Mouse (Mus musculus) thymus, adult 18-20 months (tissue): ENCODE results near the gene Slc2a4.
"Not testable (repeated sequence)": the region's sequence is repeated elsewhere in the genome, so short reads cannot be mapped to it uniquely, and the experiment has no call there.

ENCODE experiments used
- DNase-seq, 2 experiments: peaks; one replicate each; pipeline ENCODE4 v3.0.0; 2022; ENCODE audit warnings: mixed read lengths in 2 of 2

The Slc2a4 gene

GRCm38 (mm10) chr11:69918118-69918517 lies 29.9 kb downstream of the Slc2a4 start:
- DNase-seq, result no peak

DNA sequence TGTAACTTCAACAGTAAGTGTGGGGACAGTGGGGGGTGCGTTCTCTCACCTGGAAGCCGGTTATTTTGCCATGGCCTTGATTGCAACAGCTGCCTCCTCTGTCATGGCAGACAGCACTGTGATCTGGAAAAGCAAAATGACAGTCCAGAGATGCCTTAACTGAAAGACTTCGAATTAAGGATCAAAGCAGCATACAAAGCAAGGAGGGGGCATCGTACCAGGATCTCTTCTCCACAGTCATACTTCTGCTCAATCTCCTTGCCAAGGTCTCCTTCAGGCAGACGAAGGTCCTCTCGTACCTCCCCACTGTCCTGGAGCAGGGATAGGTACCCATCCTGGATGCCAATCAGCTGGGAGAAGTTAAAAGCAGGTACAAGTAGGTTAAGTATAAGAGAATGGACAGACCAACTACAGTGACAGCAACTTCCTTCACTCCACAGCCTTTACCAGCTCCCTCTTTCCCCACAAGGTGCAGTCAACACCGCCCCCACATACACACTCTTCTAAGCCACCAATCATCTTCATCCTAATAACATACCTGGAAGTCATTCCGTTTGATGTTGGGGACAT lies 30.5 kb downstream of the Slc2a4 start:
- DNase-seq, result no peak

DNA sequence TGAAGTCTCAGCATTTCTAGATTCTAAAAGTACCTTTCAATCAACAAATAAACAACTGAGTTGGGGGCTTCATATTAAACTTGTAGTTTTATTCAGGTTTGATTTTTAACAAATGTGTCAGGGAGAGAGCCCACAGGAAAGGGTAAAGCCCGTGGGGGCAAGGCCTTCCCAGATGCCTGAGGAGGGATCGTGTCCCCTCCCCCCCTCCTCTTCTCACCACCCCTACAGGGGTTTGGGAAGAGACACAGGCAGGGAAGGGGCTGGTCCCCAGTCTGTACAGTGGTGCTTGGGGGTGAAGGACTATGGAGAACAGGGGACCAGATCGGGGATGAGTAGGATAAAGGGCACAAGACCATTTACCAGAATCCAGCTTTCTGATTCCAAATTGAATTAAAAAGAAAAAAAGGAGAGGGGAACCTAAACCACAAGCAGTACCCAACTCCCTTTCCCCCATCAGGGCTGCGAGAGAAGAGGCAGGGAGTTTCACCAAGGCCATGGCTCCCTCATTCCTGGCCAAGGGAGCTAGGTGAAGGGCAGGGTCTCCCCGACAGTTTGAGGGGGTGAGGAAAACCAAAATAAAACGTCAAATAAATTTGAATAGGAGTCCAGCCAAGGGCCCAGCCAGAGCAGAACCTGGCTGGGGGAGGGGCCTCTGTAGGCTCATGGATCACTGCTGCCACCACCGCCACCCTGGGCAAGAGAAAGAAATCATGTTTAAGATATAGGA lies 31.2 kb downstream of the Slc2a4 start:
- not testable (repeated sequence) for DNase-seq

GRCm38 (mm10) chr11:69915667-69916627 lies 32.0 kb downstream of the Slc2a4 start:
- DNase-seq, result no peak

- no peak for DNase-seq
Measured at GRCm38 (mm10) chr11:69914917-69915430, 33.0 kb downstream of the Slc2a4 start.

GRCm38 (mm10) chr11:69914372-69914764 lies 33.6 kb downstream of the Slc2a4 start:
- no peak for DNase-seq

GRCm38 (mm10) chr11:69913554-69914371 lies 34.2 kb downstream of the Slc2a4 start, which contains the start of gene Gps2:
Gene Gps2, plus strand, starts transcription at chr11:69913888.
- DNase-seq, result peak; percentile 80 to 85

DNA sequence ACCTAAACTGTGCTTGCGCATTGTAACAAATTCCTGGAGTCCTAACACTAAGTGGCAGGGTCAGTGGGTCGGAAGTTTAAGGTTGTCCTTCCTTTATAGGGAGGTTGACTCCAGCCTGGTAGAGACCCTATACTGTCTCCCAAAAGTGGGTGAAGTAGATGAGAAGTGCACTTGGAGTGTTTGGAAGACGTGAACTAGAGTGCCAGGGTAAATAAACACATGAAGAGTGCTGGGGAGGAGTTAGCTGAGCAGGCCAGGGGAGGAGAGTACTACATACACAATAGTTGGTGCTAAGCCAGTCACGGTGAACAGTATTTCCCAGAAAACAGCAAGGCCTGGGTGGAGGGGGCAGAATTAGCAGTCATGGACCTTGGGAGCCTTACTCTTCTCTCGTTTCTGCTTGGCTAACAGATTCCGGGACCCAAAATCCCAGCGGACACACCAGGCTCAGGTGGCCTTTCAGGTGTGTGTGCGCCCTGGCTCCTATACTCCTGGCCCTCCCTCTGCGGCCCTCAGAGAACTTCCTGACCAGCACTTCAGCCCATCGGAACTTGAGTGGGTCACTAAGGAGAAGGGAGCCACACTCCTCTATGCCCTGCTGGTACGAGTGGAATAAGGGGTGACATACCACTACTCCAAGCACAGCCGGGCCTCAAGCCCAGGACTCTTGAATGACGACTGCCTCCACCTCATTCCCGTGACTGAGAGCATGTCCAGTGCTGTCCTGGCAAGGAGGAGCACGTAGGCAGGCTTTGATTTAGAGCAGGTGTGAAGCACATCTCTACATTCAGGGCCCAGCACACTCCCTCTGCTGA lies 35.1 kb downstream of the Slc2a4 start:
- DNase-seq, result no peak

DNA sequence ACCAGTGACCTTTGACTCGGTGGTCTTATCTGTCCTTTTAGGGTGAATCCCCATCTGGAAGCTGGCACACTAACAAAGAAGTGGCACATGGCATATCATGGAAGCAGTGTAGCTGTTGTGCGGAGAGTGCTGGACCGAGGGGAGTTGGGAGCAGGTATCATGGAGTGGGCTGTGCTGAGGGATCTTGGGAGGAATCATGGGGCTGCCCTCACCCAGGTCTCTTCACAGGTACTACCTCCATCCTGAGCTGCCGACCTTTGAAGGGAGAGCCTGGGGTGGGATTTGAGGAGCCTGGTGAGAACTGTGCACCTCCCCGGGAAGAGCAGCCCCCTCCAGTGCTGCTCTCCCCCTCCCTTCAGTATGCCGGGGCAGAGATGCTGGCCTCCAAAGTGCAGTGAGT lies 36.3 kb downstream of the Slc2a4 start:
- no peak for DNase-seq

DNA sequence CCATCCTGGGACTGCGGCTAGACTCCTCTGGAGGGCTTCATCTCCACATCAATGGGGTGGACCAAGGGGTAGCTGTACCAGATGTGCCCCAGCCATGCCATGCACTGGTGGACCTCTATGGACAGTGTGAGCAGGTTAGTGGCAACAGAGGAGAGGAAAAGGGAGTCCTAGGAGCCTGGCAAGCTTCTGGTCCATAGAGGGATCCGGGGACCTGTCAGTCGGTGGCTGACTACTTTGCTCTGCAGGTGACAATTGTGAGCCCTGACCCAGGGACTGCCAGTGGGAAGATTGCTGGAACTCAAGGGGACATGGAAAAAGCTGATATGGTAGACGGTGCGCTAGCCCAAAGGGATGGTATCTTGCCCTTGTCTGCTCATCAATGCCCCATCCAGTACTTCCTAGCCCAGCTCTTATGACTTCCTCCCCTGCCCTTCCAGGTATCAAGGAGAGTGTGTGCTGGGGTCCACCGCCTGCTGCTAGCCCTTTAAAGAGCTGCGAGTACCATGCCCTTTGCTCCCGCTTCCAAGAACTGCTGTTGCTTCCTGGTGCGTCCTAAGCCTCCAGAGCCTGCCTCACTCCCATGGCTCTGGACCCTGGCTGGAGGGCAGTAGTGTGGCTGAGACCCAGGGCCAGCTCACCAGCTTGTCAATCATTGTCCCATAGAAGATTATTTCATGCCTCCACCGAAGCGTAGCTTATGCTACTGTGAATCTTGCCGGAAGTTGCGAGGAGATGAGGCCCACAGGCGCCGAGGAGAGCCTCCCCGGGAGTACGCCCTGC lies 37.0 kb downstream of the Slc2a4 start:
- no peak for DNase-seq

DNA sequence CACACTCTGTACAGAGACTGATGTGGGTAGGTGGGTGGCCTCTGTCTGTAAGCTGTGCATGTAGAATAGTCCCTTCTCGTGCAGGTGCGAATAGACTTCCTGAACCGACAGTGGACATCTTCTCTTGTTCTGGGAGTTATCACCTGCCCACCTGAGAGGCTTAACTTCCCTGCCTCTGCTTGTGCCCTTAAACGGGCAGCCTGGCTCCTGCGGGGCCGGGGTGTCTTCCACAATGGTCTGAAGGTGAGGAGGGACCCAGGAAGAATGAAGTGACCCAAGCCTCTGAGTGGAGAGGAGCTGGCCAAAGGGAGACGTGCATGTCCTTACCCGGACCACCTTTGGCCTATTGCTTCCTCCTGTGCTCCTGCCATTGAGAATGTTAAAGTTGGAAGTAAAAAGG lies 37.8 kb downstream of the Slc2a4 start:
- no peak for DNase-seq

DNA sequence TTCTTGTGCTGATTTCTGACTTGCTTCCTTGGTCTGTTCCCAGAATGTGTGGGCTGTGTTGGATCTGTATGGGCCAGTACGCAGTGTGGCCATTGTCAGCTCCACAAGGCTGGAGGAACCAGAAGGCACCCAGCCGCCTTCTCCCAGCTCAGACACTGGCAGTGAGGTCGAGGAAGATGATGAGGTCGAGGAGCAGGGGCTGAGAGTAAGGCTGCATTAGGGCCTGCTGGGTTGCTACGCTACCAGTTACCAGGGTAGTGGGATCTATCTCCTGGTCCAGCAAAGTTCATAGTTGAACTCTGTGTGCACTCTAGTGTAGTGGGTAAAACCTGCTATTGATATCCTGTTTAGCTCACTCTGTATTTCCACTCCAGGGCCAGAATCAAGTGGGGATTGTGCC lies 38.8 kb downstream of the Slc2a4 start:
- DNase-seq, result no peak

DNA sequence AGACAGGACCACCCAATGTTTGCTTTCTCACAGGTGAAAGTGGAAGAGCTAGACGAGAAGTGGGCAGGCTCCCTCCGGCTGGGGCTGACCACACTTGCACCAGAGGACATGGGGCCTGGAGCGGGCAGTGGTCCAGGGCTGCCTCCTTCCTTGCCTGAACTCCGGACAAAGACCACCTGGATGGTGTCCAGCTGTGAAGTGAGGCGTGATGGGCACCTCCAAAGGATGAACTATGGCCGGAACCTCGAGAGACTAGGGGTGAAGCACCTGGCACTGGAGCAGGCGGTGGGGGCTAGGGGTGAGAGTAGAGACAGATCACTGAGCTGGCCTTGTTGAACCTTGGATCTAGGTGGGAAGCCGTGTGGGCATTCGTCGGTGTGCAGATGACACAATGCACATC lies 39.3 kb downstream of the Slc2a4 start:
- DNase-seq, result no peak

- DNase-seq, result no peak
Measured at GRCm38 (mm10) chr11:69904311-69904710, 43.7 kb downstream of the Slc2a4 start.

GRCm38 (mm10) chr11:69902972-69903371 lies 45.0 kb downstream of the Slc2a4 start:
- DNase-seq, result no peak

- DNase-seq, result peak in 1 of 2 experiments; percentile 45
Measured at GRCm38 (mm10) chr11:69901993-69902392, 46.0 kb downstream of the Slc2a4 start.

DNA sequence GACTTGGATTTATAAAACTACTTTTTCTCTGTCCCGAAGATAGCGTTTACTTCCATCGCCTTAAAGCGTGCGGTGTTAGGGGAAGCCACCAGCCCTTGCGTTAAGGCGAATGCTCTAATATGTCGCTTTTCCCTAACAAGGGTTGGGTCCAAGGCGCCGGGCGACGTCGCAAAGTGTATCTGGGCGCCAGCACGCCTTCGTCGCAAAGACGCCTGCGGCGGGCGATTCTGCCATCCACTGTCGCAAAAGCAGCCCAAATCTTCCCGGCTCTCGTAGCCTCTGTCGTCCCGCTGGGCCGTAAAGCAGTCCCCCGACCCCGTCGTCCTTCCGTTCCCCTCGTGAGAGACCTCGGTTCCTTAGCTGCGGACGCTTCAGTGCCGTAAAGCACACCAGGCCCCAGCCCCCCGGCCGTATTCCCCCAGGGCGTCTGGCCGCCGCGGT lies 46.6 kb downstream of the Slc2a4 start:
- DNase-seq, result peak; percentile 94 to 96

GRCm38 (mm10) chr11:69900471-69901405 lies 47.2 kb downstream of the Slc2a4 start, which contains the start of the genes 2810408A11Rik and Neurl4:
Gene 2810408A11Rik, minus strand, starts transcription at chr11:69900987.
Gene Neurl4, plus strand, starts transcription at chr11:69901072.
- peak; percentile 88 to 95 for DNase-seq

GRCm38 (mm10) chr11:69899870-69900269 lies 48.1 kb downstream of the Slc2a4 start:
- DNase-seq, result no peak
